Mouse (Mus musculus) limb, embryonic 14.5 days (tissue): Measurements from ENCODE around the gene Nbea. TPM values are rescaled to one million over a fixed set of nuclear protein-coding genes. Genes with fewer than 3 reads are reported as not detected.

Experiments
- ATAC-seq: fragments of 200-750 bp; cut with Nextera tagmentation; 2 replicates; pipeline ENCODE4 v1.8.0; 2017; ENCODE audit warnings: low read depth, moderate number of reproducible peaks, moderate TSS enrichment; ENCODE audit not compliant: low FRiP score
- DNase-seq: peaks from one replicate; pipeline ENCODE4 v3.0.0-alpha.2; 2015; ENCODE audit warnings: low spot score
- H3K27ac ChIP-seq: fragments of 300-500 bp; sonication (generic); replicated peaks from 2 replicates; pipeline ENCODE4 v1.5.1; 2014; ENCODE audit warnings: low read depth, mild to moderate bottlenecking, low read length, moderate library complexity, mixed read lengths
- H3K27me3 ChIP-seq: fragments of 300-500 bp; sonication (generic); 2 replicates; pipeline ENCODE4 v1.6.1; 2014; ENCODE audit warnings: low read length, mixed read lengths; ENCODE audit not compliant: control insufficient read depth, insufficient read depth
- H3K36me3 ChIP-seq: fragments of 300-500 bp; sonication (generic); 2 replicates; pipeline ENCODE4 v1.6.1; 2014; ENCODE audit warnings: mild to moderate bottlenecking, low read length, moderate library complexity, mixed read lengths; ENCODE audit not compliant: control insufficient read depth, insufficient read depth
- H3K4me1 ChIP-seq: fragments of 300-500 bp; sonication (generic); 2 replicates; pipeline ENCODE4 v1.6.1; 2014; ENCODE audit warnings: antibody characterized with exemption, low read length, mixed read lengths; ENCODE audit not compliant: control insufficient read depth, insufficient read depth
- H3K4me2 ChIP-seq: fragments of 300-500 bp; sonication (generic); replicated peaks from 2 replicates; pipeline ENCODE4 v1.6.1; 2014; ENCODE audit warnings: low read depth, mild to moderate bottlenecking, low read length, moderate library complexity; ENCODE audit not compliant: severe bottlenecking
- H3K4me3 ChIP-seq: fragments of 300-500 bp; sonication (generic); replicated peaks from 2 replicates; pipeline ENCODE4 v1.5.1; 2014; ENCODE audit warnings: low read length
- H3K9ac ChIP-seq: fragments of 300-500 bp; sonication (generic); 2 replicates; pipeline ENCODE4 v1.6.1; 2014; ENCODE audit warnings: mild to moderate bottlenecking, low read depth, low read length, moderate library complexity; ENCODE audit not compliant: severe bottlenecking
- H3K9me3 ChIP-seq: fragments of 300-500 bp; sonication (generic); 2 replicates; pipeline ENCODE4 v1.6.1; 2016; ENCODE audit warnings: low read length; ENCODE audit not compliant: control insufficient read depth
- POLR2A ChIP-seq: fragments of 200-500 bp; IDR thresholded peaks from 2 replicates; pipeline ENCODE4 v1.8.0; 2012; ENCODE audit warnings: inconsistent platforms, mild to moderate bottlenecking, moderate library complexity, borderline replicate concordance; ENCODE audit not compliant: insufficient read depth, insufficient read length; ENCODE audit errors: extremely low read depth
- WGBS: fragments of 180-500 bp; shearing (Covaris S2); extraction: QIAGEN DNeasy Blood & Tissue Kit; methylation state at CpG from one replicate; pipeline ENCODE4 v1.1.7; 2014; 5-methylcytosine and 5-hydroxymethylcytosine counted together
- polyA plus RNA-seq, 2 experiments: library from polyadenylated mRNA; depleted of rRNA in 1 of 2; stranded (reverse) in 1 of 2; unstranded in 1 of 2; fragments of >200 nt; fragmentation: Nextera tagmentation in 1 of 2; extraction: Ambion mirVana in 1 of 2; gene quantifications; 2 replicates each; pipeline versions ENCODE4 v1.2.1 to v1.2.3; 2012 to 2014

Gene Nbea
- polyA plus RNA-seq, 2 experiments, result 20.6 to 34.1 TPM

GRCm38 (mm10) chr3:56126674-56127073, 56.8 kb downstream of the Nbea start:
- TF ChIP-seq POLR2A, result no peak
- Histone ChIP-seq H3K4me2 (no peak overlapping the region), H3K27me3 (no peaks in the 10 kb centered on the region), H3K9ac (no peak overlapping the region), H3K4me1 (no peaks in the 10 kb centered on the region), H3K36me3 (no peaks in the 10 kb centered on the region), H3K4me3 (no peak overlapping the region), H3K27ac (no peak overlapping the region), H3K9me3 (peaks cover 8% of the 10 kb centered on the region; the same call in 1 of the 2 replicates)
- DNase-seq (no peak), ATAC-seq (no peak)
- 76% methylated on average over 3 of the region's 3 CpGs for WGBS

DNA sequence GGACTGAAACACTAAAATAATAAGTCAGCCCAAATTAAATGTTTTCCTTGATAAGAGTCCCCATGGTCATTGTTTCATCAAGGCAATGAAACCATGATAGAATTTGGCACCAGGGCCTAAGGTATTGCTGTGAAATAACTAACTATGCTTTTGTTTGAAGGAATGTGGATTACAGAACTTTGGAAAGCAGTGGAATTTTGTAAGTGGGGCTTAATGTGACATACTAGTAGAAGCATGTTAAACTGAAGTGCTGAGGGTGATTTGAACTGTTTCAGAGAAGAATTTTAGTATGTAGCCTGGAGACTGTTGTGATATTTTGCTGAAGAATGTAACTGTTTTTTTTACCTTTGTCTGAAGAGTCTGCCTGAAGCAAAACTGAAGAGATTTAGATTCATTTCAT, 66.9 kb downstream of the Nbea start:
- Histone ChIP-seq H3K4me1 (no peaks in the 10 kb centered on the region), H3K9ac (no peak overlapping the region), H3K27me3 (no peaks in the 10 kb centered on the region), H3K27ac (no peak overlapping the region), H3K4me2 (no peak overlapping the region), H3K36me3 (no peaks in the 10 kb centered on the region), H3K4me3 (no peak overlapping the region), H3K9me3 (no peaks in the 10 kb centered on the region)
- ATAC-seq (no peak), DNase-seq (no peak)
- no peak for TF ChIP-seq POLR2A

GRCm38 (mm10) chr3:56108101-56108500, 75.4 kb downstream of the Nbea start:
- ATAC-seq (no peak), DNase-seq (no peak)
- no peak overlapping the region for H3K9ac ChIP-seq
- no peaks in the 10 kb centered on the region for H3K36me3 ChIP-seq
- no peak overlapping the region for H3K27ac ChIP-seq
- H3K9me3 ChIP-seq, result no peaks in the 10 kb centered on the region
- no peak overlapping the region for H3K4me3 ChIP-seq
- TF ChIP-seq POLR2A, result no peak
- no peaks in the 10 kb centered on the region for H3K4me1 ChIP-seq
- 70% methylated on average over 2 of the region's 2 CpGs for WGBS
- no peaks in the 10 kb centered on the region for H3K27me3 ChIP-seq
- no peak overlapping the region for H3K4me2 ChIP-seq

DNA sequence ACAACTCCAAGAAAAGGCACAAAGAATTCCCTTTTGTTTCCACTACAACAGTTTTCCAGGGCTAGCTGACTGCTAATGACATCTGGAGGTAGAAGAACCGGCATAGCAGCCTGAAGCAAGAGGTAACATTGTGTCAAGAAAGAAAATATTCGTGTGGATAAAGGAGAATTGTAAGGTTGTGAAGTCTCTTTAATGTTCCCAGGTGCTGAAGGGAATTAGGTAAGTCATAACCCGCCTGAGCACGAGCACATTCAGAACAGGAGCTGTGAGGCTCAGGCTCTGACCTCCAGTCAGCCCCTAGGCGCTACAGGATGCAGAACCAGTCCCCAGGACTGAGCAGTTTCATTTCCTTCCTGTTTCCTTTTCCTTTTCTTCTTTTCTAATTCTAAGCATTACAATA, 86.4 kb downstream of the Nbea start:
- Histone ChIP-seq H3K36me3 (no peaks in the 10 kb centered on the region), H3K9me3 (no peaks in the 10 kb centered on the region), H3K4me3 (no peak overlapping the region), H3K9ac (no peak overlapping the region), H3K4me1 (peaks cover 8% of the 10 kb centered on the region; the same call in 1 of the 2 replicates), H3K27ac (no peak overlapping the region; the same call in 1 of the 2 replicates), H3K4me2 (no peak overlapping the region), H3K27me3 (no peaks in the 10 kb centered on the region)
- ATAC-seq, result no peak
- peak; percentile 5 for DNase-seq
- TF ChIP-seq POLR2A, result no peak
- 10% methylated on average over 5 of the region's 5 CpGs for WGBS

- H3K27me3 ChIP-seq, result no peaks in the 10 kb centered on the region
- WGBS, result 85% methylated on average over 1 of the region's 1 CpGs
- no peak overlapping the region for H3K4me2 ChIP-seq
- no peak overlapping the region for H3K27ac ChIP-seq
- no peak for ATAC-seq
- H3K9me3 ChIP-seq, result no peaks in the 10 kb centered on the region
- no peaks in the 10 kb centered on the region for H3K4me1 ChIP-seq
- DNase-seq, result peak; percentile 17
- no peak for TF ChIP-seq POLR2A
- H3K36me3 ChIP-seq, result 0 out of 2 replicates have a peak, but pooled peaks cover 5% of the 10 kb centered on the region
- H3K4me3 ChIP-seq, result no peak overlapping the region
- H3K9ac ChIP-seq, result no peak overlapping the region
Measured at GRCm38 (mm10) chr3:56079015-56079612, 104.4 kb downstream of the Nbea start.
